In genomic region chr1:59427204-59427557, GRCm38 (mm10) we compare ENCODE assay signal across 16 mouse cellular contexts. TPM values are rescaled to one million over a fixed set of nuclear protein-coding genes. Genes with fewer than 3 reads are reported as not detected.
DNase-seq lines count a peak whose midpoint lies in the region; ATAC-seq and TF ChIP-seq lines count a peak whose summit lies in the region.
"Had no signal": no experiment of that assay in that cellular context is flagged by ENCODE, and none has a peak within 500 bp of the region (broad histone marks: within the 10 kb centered on the region; RNA-seq: fewer than 3 reads in every experiment).

No protein-coding gene starts in this region.

- peak overlapping the region; percentile 74 for H3K27ac ChIP-seq in hindbrain, embryonic 10.5 days
- H3K27ac ChIP-seq in hindbrain, embryonic 13.5 days = no peak overlapping the region
- no peak overlapping the region for H3K27ac ChIP-seq in MEL (ENCODE audit: control insufficient read depth, low read depth, low read length)
- H3K27ac ChIP-seq in intestine, postnatal 0 days (ENCODE audit: low read depth, low read length) = no peak overlapping the region
- H3K27ac ChIP-seq in heart, embryonic 12.5 days (ENCODE audit: poor library complexity, severe bottlenecking) = no peak overlapping the region
- H3K27ac ChIP-seq: heart, embryonic 10.5 days; limb, embryonic 12.5 days had no signal

- H3K4me1 ChIP-seq in hindbrain, embryonic 10.5 days (replicated peaks) = peaks cover 40% of the 10 kb centered on the region
- peaks cover 15% of the 10 kb centered on the region for H3K4me1 ChIP-seq in hindbrain, embryonic 13.5 days (replicated peaks)
- no peaks in the 10 kb centered on the region for H3K4me1 ChIP-seq in lung, adult 2 months (ENCODE audit: control insufficient read depth, insufficient read depth, low read length)
- no peaks in the 10 kb centered on the region for H3K4me1 ChIP-seq in MEL (ENCODE audit: control insufficient read depth in 1 of 2, insufficient read depth in 2 of 2, low read length in 2 of 2)
- 0 out of 2 replicates have a peak, but pooled peaks cover 5% of the 10 kb centered on the region for H3K4me1 ChIP-seq in intestine, postnatal 0 days (replicated peaks; ENCODE audit: control insufficient read depth, insufficient read depth, low read length)
- H3K4me1 ChIP-seq in heart, embryonic 12.5 days (replicated peaks) = no peaks in the 10 kb centered on the region; the same call in 1 of the 2 replicates

- ATAC-seq in hindbrain, embryonic 13.5 days (ENCODE audit: low FRiP score) = no peak
- ATAC-seq in intestine, postnatal 0 days = 0 out of 2 replicates have a peak, but pooled peaks have one; percentile 33
- ATAC-seq in heart, embryonic 12.5 days (ENCODE audit: insufficient number of reproducible peaks, low FRiP score) = no peak
- ATAC-seq: Patski had no signal

- H3K4me3 ChIP-seq in hindbrain, embryonic 10.5 days = no peak overlapping the region
- H3K4me3 ChIP-seq in hindbrain, embryonic 13.5 days = no peak overlapping the region
- H3K4me3 ChIP-seq in lung, adult 2 months (replicated peaks; ENCODE audit: extremely low read depth, low read depth, low read length) = no peak overlapping the region
- H3K4me3 ChIP-seq in MEL (ENCODE audit: control insufficient read depth in 1 of 2, insufficient read depth in 1 of 2, low read depth in 2 of 2, low read length in 2 of 2) = no peak overlapping the region
- H3K4me3 ChIP-seq in intestine, postnatal 0 days (ENCODE audit: low read depth, low read length) = no peak overlapping the region
- H3K4me3 ChIP-seq in heart, embryonic 12.5 days = no peak overlapping the region
- H3K4me3 ChIP-seq: heart, embryonic 10.5 days; limb, embryonic 12.5 days; megakaryocyte, embryonic 14.5 days had no signal

- H3K9ac ChIP-seq in hindbrain, embryonic 13.5 days = no peak overlapping the region
- H3K9ac ChIP-seq in MEL (ENCODE audit: control insufficient read depth, low read depth, low read length, poor library complexity, severe bottlenecking) = no peak overlapping the region
- H3K9ac ChIP-seq in intestine, postnatal 0 days (ENCODE audit: low read depth, low read length) = no peak overlapping the region
- no peak overlapping the region for H3K9ac ChIP-seq in heart, embryonic 12.5 days
- H3K9ac ChIP-seq: limb, embryonic 12.5 days had no signal

- no peaks in the 10 kb centered on the region for H3K9me3 ChIP-seq in hindbrain, embryonic 10.5 days
- H3K9me3 ChIP-seq in hindbrain, embryonic 13.5 days = 0 out of 2 replicates have a peak, but pooled peaks cover 3% of the 10 kb centered on the region
- H3K9me3 ChIP-seq in MEL (replicated peaks; ENCODE audit: insufficient read depth, low read length) = no peaks in the 10 kb centered on the region
- no peaks in the 10 kb centered on the region for H3K9me3 ChIP-seq in intestine, postnatal 0 days (ENCODE audit: control insufficient read depth)
- H3K9me3 ChIP-seq in heart, embryonic 12.5 days (replicated peaks) = no peaks in the 10 kb centered on the region
- H3K9me3 ChIP-seq: heart, embryonic 10.5 days; limb, embryonic 12.5 days had no signal

- peak; percentile 18 for TF ChIP-seq RAD21 in MEL (IDR thresholded peaks at IDR 0.05; ENCODE audit: low read depth, low read length)

- H3K36me3 ChIP-seq in hindbrain, embryonic 10.5 days = no peaks in the 10 kb centered on the region
- no peaks in the 10 kb centered on the region for H3K36me3 ChIP-seq in hindbrain, embryonic 13.5 days
- no peaks in the 10 kb centered on the region for H3K36me3 ChIP-seq in MEL (ENCODE audit: control insufficient read depth in 1 of 2, insufficient read depth in 2 of 2, low read length in 2 of 2)
- H3K36me3 ChIP-seq in intestine, postnatal 0 days (ENCODE audit: control insufficient read depth, insufficient read depth) = no peaks in the 10 kb centered on the region
- H3K36me3 ChIP-seq in heart, embryonic 12.5 days = no peaks in the 10 kb centered on the region
- H3K36me3 ChIP-seq: heart, embryonic 10.5 days; limb, embryonic 12.5 days had no signal

- 0 out of 2 replicates have a peak, but pooled peaks cover 2% of the 10 kb centered on the region for H3K27me3 ChIP-seq in hindbrain, embryonic 10.5 days (ENCODE audit: insufficient read depth, poor library complexity, severe bottlenecking)
- H3K27me3 ChIP-seq in hindbrain, embryonic 13.5 days = no peaks in the 10 kb centered on the region
- H3K27me3 ChIP-seq in MEL (ENCODE audit: control insufficient read depth in 1 of 2, insufficient read depth in 2 of 2, low read length in 2 of 2) = peaks cover 3 to 17% of the 10 kb centered on the region in 2 experiments; a peak in 3 of 4 replicates
- no peaks in the 10 kb centered on the region for H3K27me3 ChIP-seq in intestine, postnatal 0 days (replicated peaks; ENCODE audit: control insufficient read depth, insufficient read depth, low read length)
- H3K27me3 ChIP-seq in heart, embryonic 12.5 days (replicated peaks) = peaks cover 35% of the 10 kb centered on the region
- H3K27me3 ChIP-seq: limb, embryonic 12.5 days; Patski had no signal

- no peak for TF ChIP-seq POLR2A in lung, adult 2 months (IDR thresholded peaks at IDR 0.05; ENCODE audit: borderline replicate concordance, extremely low read depth, low read depth, low read length)
- no peak for TF ChIP-seq POLR2A in MEL (IDR thresholded peaks at IDR 0.05; ENCODE audit: control insufficient read depth in 1 of 2, insufficient read depth in 1 of 2, low read depth in 1 of 2, low read length in 2 of 2, poor library complexity in 1 of 2)

- no peak overlapping the region for H3K4me2 ChIP-seq in hindbrain, embryonic 13.5 days
- H3K4me2 ChIP-seq in intestine, postnatal 0 days (replicated peaks; ENCODE audit: low read depth) = no peak overlapping the region
- H3K4me2 ChIP-seq in heart, embryonic 12.5 days = no peak overlapping the region
- H3K4me2 ChIP-seq: limb, embryonic 12.5 days had no signal

- H3K79me2 ChIP-seq in MEL (ENCODE audit: control insufficient read depth, insufficient read depth, low read length, poor library complexity) = no peaks in the 10 kb centered on the region

- 41% methylated on average over 5 of the region's 5 CpGs for WGBS in hindbrain, embryonic 10.5 days
- 33% methylated on average over 5 of the region's 5 CpGs for WGBS in hindbrain, embryonic 13.5 days
- 58% methylated on average over 5 of the region's 5 CpGs for WGBS in lung, adult 2 months
- WGBS in intestine, postnatal 0 days = 67% methylated on average over 5 of the region's 5 CpGs
- WGBS in heart, embryonic 12.5 days = 53% methylated on average over 5 of the region's 5 CpGs

- no peak for TF ChIP-seq EP300 in MEL (IDR thresholded peaks at IDR 0.05; ENCODE audit: low read depth in 1 of 2, low read length in 2 of 2)

- TF ChIP-seq CTCF in lung, adult 2 months (IDR thresholded peaks at IDR 0.05; ENCODE audit: insufficient read depth, low read length) = peak; percentile 59
- peak in 2 of 3 experiments; percentile 13 to 20; a peak in 2 of 6 replicates for TF ChIP-seq CTCF in MEL (IDR thresholded peaks at IDR 0.05 in 2 of 3, conservative IDR thresholded peaks at IDR 0.05 in 1 of 3; ENCODE audit: control insufficient read depth in 1 of 3, insufficient read depth in 1 of 3, low read depth in 2 of 3, low read length in 3 of 3, poor library complexity in 1 of 3, severe bottlenecking in 1 of 3)
- TF ChIP-seq CTCF in intestine, postnatal 0 days (IDR thresholded peaks at IDR 0.05; ENCODE audit: low read depth) = peak; percentile 68

- peak; percentile 22 for DNase-seq in hindbrain, embryonic 10.5 days (ENCODE audit: low spot score)
- DNase-seq in lung, adult 2 months = no peak
- DNase-seq in lung, adult 18-20 months = no peak
- no peak for DNase-seq in MEL (ENCODE audit: low read depth, low spot score)
- no peak for DNase-seq in cerebellum, adult 11 months
- DNase-seq: adrenal gland, adult 8-10 months; kidney, adult 9 months; layer of hippocampus, postnatal 36 days; right cerebral cortex, postnatal 14 days had no signal

TF ChIP-seq in MEL, 35 proteins besides CTCF, POLR2A, EP300 and RAD21:
- no peak for TF ChIP-seq BHLHE40 (IDR thresholded peaks at IDR 0.05; ENCODE audit: borderline replicate concordance, low read depth, low read length)
- peak; percentile 25 for TF ChIP-seq SMC3 (IDR thresholded peaks at IDR 0.05; ENCODE audit: low read depth, low read length)
- TF ChIP-seq TCF12 (IDR thresholded peaks at IDR 0.05; ENCODE audit: low read depth, low read length) = no peak
- TF ChIP-seq POLR2AphosphoS2 (IDR thresholded peaks at IDR 0.05; ENCODE audit: low read length) = no peak
- TF ChIP-seq MYC (IDR thresholded peaks at IDR 0.05; ENCODE audit: low read depth, low read length) = no peak

RNA-seq across cellular contexts. Expression of gene Fzd7, which starts 55.0 kb away (rescaled TPM):
- 14.4 and 16.1 TPM in 2 replicates for polyA plus RNA-seq in hindbrain, embryonic 10.5 days (2016; fragmentation: Nextera tagmentation; extraction: Ambion mirVana)
- polyA plus RNA-seq in hindbrain, embryonic 13.5 days (2015; fragmentation: Nextera tagmentation; extraction: Ambion mirVana) = 3.3 and 3.6 TPM in 2 replicates
- polyA plus RNA-seq in lung, adult 2 months (2012; rRNA removed) = 39.4 and 41.0 TPM in 2 replicates
- 18.5 and 23.4 TPM in 2 replicates for total RNA-seq in MEL (2012; rRNA removed)
- 10 to 100 TPM in 1 of 2 experiments, not detected in 1; 24.7 TPM for polyA plus RNA-seq in MEL (2012; ENCODE audit: insufficient read depth in 1 of 2, insufficient read length in 2 of 2, low read depth in 1 of 2, low replicate concordance in 2 of 2, missing spikeins in 1 of 2)
- polyA plus RNA-seq in intestine, postnatal 0 days (2015; fragmentation: Nextera tagmentation; extraction: Ambion mirVana) = 2.6 and 3.0 TPM in 2 replicates
- 5.5 and 6.2 TPM in 2 replicates for polyA plus RNA-seq in heart, embryonic 12.5 days (2016; fragmentation: Nextera tagmentation; extraction: Ambion mirVana)

Comparison
In these comparisons a context has a peak if more than half of its experiments do, and no peak if none do; other contexts are left out.
1. CTCF ChIP-seq: peak in every context shown above with its lines; median percentile 68 in intestine, postnatal 0 days; 59 in lung, adult 2 months; 16 in MEL.